Mouse (Mus musculus): ENCODE measurements around the gene Apba3. TPM values are rescaled to one million over a fixed set of nuclear protein-coding genes. Genes with fewer than 3 reads are reported as not detected.

Gene Apba3
- total RNA-seq, 1 experiment, result 72.3 TPM

GRCm38 (mm10) chr10:81303258-81303657 is 36.5 kb downstream of the Apba3 start:
- no peak for TF ChIP-seq CHD2 (IDR thresholded peaks at IDR 0.05; ENCODE audit: low read depth, low read length)
- no peak for TF ChIP-seq HCFC1 (IDR thresholded peaks at IDR 0.05; ENCODE audit: borderline replicate concordance, insufficient read depth, low read length)
- TF ChIP-seq ZNF384 (IDR thresholded peaks at IDR 0.05; ENCODE audit: low read depth, low read length), result no peak
- TF ChIP-seq MAFK (IDR thresholded peaks at IDR 0.05; ENCODE audit: insufficient read depth, low read depth, low read length), result no peak
- no peak for TF ChIP-seq ZC3H11A (IDR thresholded peaks at IDR 0.05; ENCODE audit: borderline replicate concordance, low read depth, low read length)
- no peak overlapping the region for H3K4me3 ChIP-seq (ENCODE audit: insufficient read depth in 1 of 2, low read depth in 1 of 2, low read length in 2 of 2, poor library complexity in 1 of 2, severe bottlenecking in 1 of 2)
- H3K27ac ChIP-seq (ENCODE audit: insufficient read depth, low read depth, low read length, poor library complexity, severe bottlenecking), result no peak overlapping the region
- DNase-seq (ENCODE audit: low read depth, low spot score), result no peak
- H3K4me1 ChIP-seq (ENCODE audit: control insufficient read depth in 2 of 2, insufficient read depth in 2 of 2, low read length in 2 of 2, poor library complexity in 1 of 2), result peaks cover 0 to 17% of the 10 kb centered on the region in 2 experiments; a peak in 1 of 4 replicates
- H3K9me3 ChIP-seq (ENCODE audit: control insufficient read depth, insufficient read depth, low read depth, low read length), result no peaks in the 10 kb centered on the region
- H3K9ac ChIP-seq (ENCODE audit: insufficient read depth, low read depth, low read length, poor library complexity, severe bottlenecking), result no peak overlapping the region
- H3K36me3 ChIP-seq (ENCODE audit: control insufficient read depth, insufficient read depth, low read length, poor library complexity, severe bottlenecking), result peaks cover 28% of the 10 kb centered on the region
- in situ Hi-C loops (cut with MboI; ENCODE audit: low sequenced_read_pairs in 2 of 2, unreplicated experiment in 2 of 2), result no loop called here

GRCm38 (mm10) chr10:81303761-81304160 is 37.0 kb downstream of the Apba3 start:
- in situ Hi-C loops (cut with MboI; ENCODE audit: low sequenced_read_pairs in 2 of 2, unreplicated experiment in 2 of 2), result no loop called here
- peaks cover 0 to 18% of the 10 kb centered on the region in 2 experiments; a peak in 1 of 4 replicates for H3K4me1 ChIP-seq (ENCODE audit: control insufficient read depth in 2 of 2, insufficient read depth in 2 of 2, low read length in 2 of 2, poor library complexity in 1 of 2)
- no peak for TF ChIP-seq MAFK (IDR thresholded peaks at IDR 0.05; ENCODE audit: insufficient read depth, low read depth, low read length)
- TF ChIP-seq CHD2 (IDR thresholded peaks at IDR 0.05; ENCODE audit: low read depth, low read length), result no peak
- no peak for TF ChIP-seq ZC3H11A (IDR thresholded peaks at IDR 0.05; ENCODE audit: borderline replicate concordance, low read depth, low read length)
- no peak for TF ChIP-seq HCFC1 (IDR thresholded peaks at IDR 0.05; ENCODE audit: borderline replicate concordance, insufficient read depth, low read length)
- TF ChIP-seq ZNF384 (IDR thresholded peaks at IDR 0.05; ENCODE audit: low read depth, low read length), result no peak
- no peak overlapping the region for H3K4me3 ChIP-seq (ENCODE audit: insufficient read depth in 1 of 2, low read depth in 1 of 2, low read length in 2 of 2, poor library complexity in 1 of 2, severe bottlenecking in 1 of 2)
- peaks cover 30% of the 10 kb centered on the region for H3K36me3 ChIP-seq (ENCODE audit: control insufficient read depth, insufficient read depth, low read length, poor library complexity, severe bottlenecking)
- DNase-seq (ENCODE audit: low read depth, low spot score), result no peak
- H3K27ac ChIP-seq (ENCODE audit: insufficient read depth, low read depth, low read length, poor library complexity, severe bottlenecking), result no peak overlapping the region
- no peaks in the 10 kb centered on the region for H3K9me3 ChIP-seq (ENCODE audit: control insufficient read depth, insufficient read depth, low read depth, low read length)
- no peak overlapping the region for H3K9ac ChIP-seq (ENCODE audit: insufficient read depth, low read depth, low read length, poor library complexity, severe bottlenecking)

GRCm38 (mm10) chr10:81304597-81305238 is 38.0 kb downstream of the Apba3 start:
- TF ChIP-seq ZNF384 (IDR thresholded peaks at IDR 0.05; ENCODE audit: low read depth, low read length), result no peak
- TF ChIP-seq ZC3H11A (IDR thresholded peaks at IDR 0.05; ENCODE audit: borderline replicate concordance, low read depth, low read length), result no peak
- TF ChIP-seq CHD2 (IDR thresholded peaks at IDR 0.05; ENCODE audit: low read depth, low read length), result no peak
- no peak for TF ChIP-seq MAFK (IDR thresholded peaks at IDR 0.05; ENCODE audit: insufficient read depth, low read depth, low read length)
- no peak for TF ChIP-seq HCFC1 (IDR thresholded peaks at IDR 0.05; ENCODE audit: borderline replicate concordance, insufficient read depth, low read length)
- in situ Hi-C loops (cut with MboI; ENCODE audit: low sequenced_read_pairs in 2 of 2, unreplicated experiment in 2 of 2), result no loop called here
- H3K4me3 ChIP-seq (ENCODE audit: insufficient read depth in 1 of 2, low read depth in 1 of 2, low read length in 2 of 2, poor library complexity in 1 of 2, severe bottlenecking in 1 of 2), result no peak overlapping the region
- H3K9ac ChIP-seq (ENCODE audit: insufficient read depth, low read depth, low read length, poor library complexity, severe bottlenecking), result no peak overlapping the region
- no peak overlapping the region for H3K27ac ChIP-seq (ENCODE audit: insufficient read depth, low read depth, low read length, poor library complexity, severe bottlenecking)
- H3K36me3 ChIP-seq (ENCODE audit: control insufficient read depth, insufficient read depth, low read length, poor library complexity, severe bottlenecking), result peaks cover 35% of the 10 kb centered on the region
- H3K9me3 ChIP-seq (ENCODE audit: control insufficient read depth, insufficient read depth, low read depth, low read length), result no peaks in the 10 kb centered on the region
- peaks cover 0 to 19% of the 10 kb centered on the region in 2 experiments; a peak in 1 of 4 replicates for H3K4me1 ChIP-seq (ENCODE audit: control insufficient read depth in 2 of 2, insufficient read depth in 2 of 2, low read length in 2 of 2, poor library complexity in 1 of 2)
- DNase-seq (ENCODE audit: low read depth, low spot score), result no peak

- Histone ChIP-seq H3K4me1 (ENCODE audit: control insufficient read depth in 2 of 2, insufficient read depth in 2 of 2, low read length in 2 of 2, poor library complexity in 1 of 2) (peaks cover 0 to 19% of the 10 kb centered on the region in 2 experiments; a peak in 1 of 4 replicates), H3K9ac (ENCODE audit: insufficient read depth, low read depth, low read length, poor library complexity, severe bottlenecking) (no peak overlapping the region), H3K9me3 (ENCODE audit: control insufficient read depth, insufficient read depth, low read depth, low read length) (no peaks in the 10 kb centered on the region), H3K36me3 (ENCODE audit: control insufficient read depth, insufficient read depth, low read length, poor library complexity, severe bottlenecking) (peaks cover 39% of the 10 kb centered on the region), H3K4me3 (ENCODE audit: insufficient read depth in 1 of 2, low read depth in 1 of 2, low read length in 2 of 2, poor library complexity in 1 of 2, severe bottlenecking in 1 of 2) (no peak overlapping the region), H3K27ac (ENCODE audit: insufficient read depth, low read depth, low read length, poor library complexity, severe bottlenecking) (no peak overlapping the region)
- in situ Hi-C loops (cut with MboI; ENCODE audit: low sequenced_read_pairs in 2 of 2, unreplicated experiment in 2 of 2), result no loop called here
- TF ChIP-seq MAFK (IDR thresholded peaks at IDR 0.05; ENCODE audit: insufficient read depth, low read depth, low read length) (no peak), CHD2 (IDR thresholded peaks at IDR 0.05; ENCODE audit: low read depth, low read length) (no peak), HCFC1 (IDR thresholded peaks at IDR 0.05; ENCODE audit: borderline replicate concordance, insufficient read depth, low read length) (no peak), ZNF384 (IDR thresholded peaks at IDR 0.05; ENCODE audit: low read depth, low read length) (no peak), ZC3H11A (IDR thresholded peaks at IDR 0.05; ENCODE audit: borderline replicate concordance, low read depth, low read length) (no peak)
- DNase-seq (ENCODE audit: low read depth, low spot score), result no peak
Observed at GRCm38 (mm10) chr10:81305663-81306062, 38.9 kb downstream of the Apba3 start.

All from ES-E14 (cell line).